Mouse (Mus musculus): Measurements from ENCODE around the gene 4921504E06Rik. TPM values are rescaled to one million over a fixed set of nuclear protein-coding genes. Genes with fewer than 3 reads are reported as not detected.

The 4921504E06Rik gene
- total and polyA plus RNA-seq, 2 experiments = not detected

DNA sequence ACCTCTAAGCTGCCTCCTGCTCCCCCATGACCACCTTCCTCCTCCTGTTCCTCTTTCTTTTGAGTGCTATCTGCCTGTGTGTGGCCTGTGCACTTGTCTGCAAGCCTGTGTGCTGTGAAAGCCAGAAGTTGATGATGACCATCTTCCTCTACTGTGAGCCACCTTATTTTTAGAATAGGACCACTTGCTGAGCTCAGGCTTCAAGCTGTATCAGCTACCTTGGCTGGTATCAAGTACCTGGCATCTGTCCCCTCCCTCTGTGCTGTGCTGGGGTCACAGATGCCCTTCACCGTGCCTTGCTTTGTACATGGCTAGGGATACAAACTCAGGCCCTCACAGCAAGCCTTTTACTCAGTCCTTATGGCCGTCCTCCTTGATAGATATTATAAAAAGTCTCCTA lies 2.3 kb downstream of the 4921504E06Rik start:
- Histone ChIP-seq H3K27me3 (ENCODE audit: control insufficient read depth, insufficient read depth, low read length) (no peaks in the 10 kb centered on the region), H3K9ac (ENCODE audit: low read depth, low read length) (no peak overlapping the region), H3K79me2 (ENCODE audit: control insufficient read depth, insufficient read depth, low read length) (no peaks in the 10 kb centered on the region), H3K4me3 (ENCODE audit: insufficient read depth, low read depth, low read length) (no peak overlapping the region), H3K36me3 (ENCODE audit: control insufficient read depth, insufficient read depth, low read length) (no peaks in the 10 kb centered on the region), H3K4me1 (ENCODE audit: control insufficient read depth, insufficient read depth, low read length) (no peaks in the 10 kb centered on the region), H3K27ac (replicated peaks; ENCODE audit: insufficient read depth, low read depth, low read length) (no peak overlapping the region)
- DNase-seq (ENCODE audit: extremely low read depth, low read depth, low spot score) = no peak
- 89% methylated on average over 2 of the region's 2 CpGs for WGBS
- TF ChIP-seq CTCF (IDR thresholded peaks at IDR 0.05; ENCODE audit: low read depth, low read length) (no peak), POLR2A (IDR thresholded peaks at IDR 0.05; ENCODE audit: extremely low read depth, insufficient read depth, low read length) (no peak)

- TF ChIP-seq CTCF (IDR thresholded peaks at IDR 0.05; ENCODE audit: low read depth, low read length) (no peak), POLR2A (IDR thresholded peaks at IDR 0.05; ENCODE audit: extremely low read depth, insufficient read depth, low read length) (no peak)
- DNase-seq (ENCODE audit: extremely low read depth, low read depth, low spot score) = no peak
- Histone ChIP-seq H3K9ac (ENCODE audit: low read depth, low read length) (no peak overlapping the region), H3K79me2 (ENCODE audit: control insufficient read depth, insufficient read depth, low read length) (no peaks in the 10 kb centered on the region), H3K36me3 (ENCODE audit: control insufficient read depth, insufficient read depth, low read length) (no peaks in the 10 kb centered on the region), H3K27me3 (ENCODE audit: control insufficient read depth, insufficient read depth, low read length) (no peaks in the 10 kb centered on the region), H3K4me1 (ENCODE audit: control insufficient read depth, insufficient read depth, low read length) (no peaks in the 10 kb centered on the region), H3K27ac (replicated peaks; ENCODE audit: insufficient read depth, low read depth, low read length) (no peak overlapping the region), H3K4me3 (ENCODE audit: insufficient read depth, low read depth, low read length) (no peak overlapping the region)
- 63% methylated on average over 1 of the region's 1 CpGs for WGBS
These were observed 12.8 kb downstream of the 4921504E06Rik start for GRCm38 (mm10) chr2:19540906-19541305.

DNA sequence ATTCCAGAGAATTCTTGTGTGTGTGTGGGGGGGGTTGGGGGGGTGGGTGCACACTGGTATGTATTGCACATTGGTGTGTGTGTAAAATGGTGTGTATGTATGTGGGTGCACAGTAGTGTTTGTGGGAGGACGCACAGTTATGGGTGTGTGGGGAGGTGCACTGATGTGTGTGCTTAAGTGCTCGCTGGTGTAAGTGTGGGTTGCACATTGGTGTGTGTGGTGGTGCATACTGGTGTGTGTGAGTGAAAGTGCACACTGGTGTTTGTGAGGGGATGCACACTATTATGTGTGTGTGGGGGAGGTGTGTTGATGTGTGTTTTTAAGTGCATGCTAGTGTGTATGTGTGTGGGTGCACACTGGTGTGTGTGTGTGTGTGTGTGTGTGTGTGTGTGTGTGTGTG lies 24.3 kb downstream of the 4921504E06Rik start:
- Histone ChIP-seq H3K27me3 (ENCODE audit: control insufficient read depth, insufficient read depth, low read length) (no peaks in the 10 kb centered on the region), H3K4me3 (ENCODE audit: insufficient read depth, low read depth, low read length) (no peak overlapping the region), H3K9ac (ENCODE audit: low read depth, low read length) (no peak overlapping the region), H3K4me1 (ENCODE audit: control insufficient read depth, insufficient read depth, low read length) (no peaks in the 10 kb centered on the region), H3K27ac (replicated peaks; ENCODE audit: insufficient read depth, low read depth, low read length) (no peak overlapping the region), H3K79me2 (ENCODE audit: control insufficient read depth, insufficient read depth, low read length) (no peaks in the 10 kb centered on the region), H3K36me3 (ENCODE audit: control insufficient read depth, insufficient read depth, low read length) (no peaks in the 10 kb centered on the region)
- DNase-seq (ENCODE audit: extremely low read depth, low read depth, low spot score) = no peak
- 85% methylated on average over 2 of the region's 2 CpGs for WGBS
- TF ChIP-seq CTCF (IDR thresholded peaks at IDR 0.05; ENCODE audit: low read depth, low read length) (no peak), POLR2A (IDR thresholded peaks at IDR 0.05; ENCODE audit: extremely low read depth, insufficient read depth, low read length) (no peak)

DNA sequence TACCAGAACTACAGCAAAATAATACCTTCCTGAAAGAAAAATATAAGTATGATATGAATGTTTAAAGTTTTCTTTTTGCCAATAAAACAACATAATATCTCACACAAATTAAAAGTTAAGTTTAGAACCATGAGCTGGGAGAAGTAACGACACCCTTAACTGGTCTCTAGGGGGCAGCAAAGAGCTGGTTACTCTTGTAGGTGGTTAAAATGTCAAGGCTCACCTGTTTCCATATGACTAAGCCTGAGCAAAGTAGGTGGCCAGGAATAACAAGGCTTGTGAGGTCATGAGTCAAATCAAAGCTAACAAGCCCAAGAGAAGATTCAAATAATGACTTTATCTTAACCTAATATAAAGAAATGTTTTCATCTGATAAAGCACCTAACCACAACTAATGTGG lies 24.9 kb downstream of the 4921504E06Rik start:
- Histone ChIP-seq H3K27ac (replicated peaks; ENCODE audit: insufficient read depth, low read depth, low read length) (no peak overlapping the region), H3K4me1 (ENCODE audit: control insufficient read depth, insufficient read depth, low read length) (0 out of 2 replicates have a peak, but pooled peaks cover 2% of the 10 kb centered on the region), H3K4me3 (ENCODE audit: insufficient read depth, low read depth, low read length) (no peak overlapping the region), H3K36me3 (ENCODE audit: control insufficient read depth, insufficient read depth, low read length) (no peaks in the 10 kb centered on the region), H3K79me2 (ENCODE audit: control insufficient read depth, insufficient read depth, low read length) (no peaks in the 10 kb centered on the region), H3K27me3 (ENCODE audit: control insufficient read depth, insufficient read depth, low read length) (no peaks in the 10 kb centered on the region), H3K9ac (ENCODE audit: low read depth, low read length) (no peak overlapping the region)
- TF ChIP-seq CTCF (IDR thresholded peaks at IDR 0.05; ENCODE audit: low read depth, low read length) = peak; percentile 45
- no peak for TF ChIP-seq POLR2A (IDR thresholded peaks at IDR 0.05; ENCODE audit: extremely low read depth, insufficient read depth, low read length)
- 2% methylated on average over 1 of the region's 1 CpGs for WGBS
- peak; percentile 75 for DNase-seq (ENCODE audit: extremely low read depth, low read depth, low spot score)

DNA sequence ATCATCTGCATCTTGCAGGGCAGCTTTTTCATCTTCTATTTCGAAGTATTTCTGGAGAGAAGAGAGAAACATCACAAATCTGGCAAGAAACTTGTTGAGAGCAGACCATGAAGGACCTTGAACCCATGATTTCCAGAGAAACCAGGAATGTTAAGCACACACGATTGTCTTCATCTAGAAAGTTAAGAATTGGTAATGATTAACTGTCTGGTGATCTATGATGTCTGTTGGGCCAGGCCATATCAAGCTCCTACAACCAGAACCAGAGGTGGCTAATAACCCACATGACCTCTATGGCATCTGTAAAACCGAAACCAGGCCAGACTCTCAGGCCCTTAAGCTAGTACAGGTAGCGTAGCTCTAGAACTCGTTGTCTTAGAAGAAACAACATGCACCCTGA lies 29.6 kb downstream of the 4921504E06Rik start:
- TF ChIP-seq POLR2A (IDR thresholded peaks at IDR 0.05; ENCODE audit: extremely low read depth, insufficient read depth, low read length) (no peak), CTCF (IDR thresholded peaks at IDR 0.05; ENCODE audit: low read depth, low read length) (no peak)
- DNase-seq (ENCODE audit: extremely low read depth, low read depth, low spot score) = peak; percentile 98
- H3K27ac ChIP-seq (replicated peaks; ENCODE audit: insufficient read depth, low read depth, low read length) = no peak overlapping the region
- no peaks in the 10 kb centered on the region for H3K27me3 ChIP-seq (ENCODE audit: control insufficient read depth, insufficient read depth, low read length)
- WGBS = 38% methylated on average over 5 of the region's 5 CpGs
- H3K4me3 ChIP-seq (ENCODE audit: insufficient read depth, low read depth, low read length) = no peak overlapping the region
- H3K9ac ChIP-seq (ENCODE audit: low read depth, low read length) = no peak overlapping the region
- H3K79me2 ChIP-seq (ENCODE audit: control insufficient read depth, insufficient read depth, low read length) = no peaks in the 10 kb centered on the region
- H3K4me1 ChIP-seq (ENCODE audit: control insufficient read depth, insufficient read depth, low read length) = peaks cover 4% of the 10 kb centered on the region; the same call in 1 of the 2 replicates
- H3K36me3 ChIP-seq (ENCODE audit: control insufficient read depth, insufficient read depth, low read length) = no peaks in the 10 kb centered on the region

- Histone ChIP-seq H3K79me2 (ENCODE audit: control insufficient read depth, insufficient read depth, low read length) (no peaks in the 10 kb centered on the region), H3K4me1 (ENCODE audit: control insufficient read depth, insufficient read depth, low read length) (peaks cover 4% of the 10 kb centered on the region; the same call in 1 of the 2 replicates), H3K27me3 (ENCODE audit: control insufficient read depth, insufficient read depth, low read length) (0 out of 2 replicates have a peak, but pooled peaks cover 2% of the 10 kb centered on the region), H3K27ac (replicated peaks; ENCODE audit: insufficient read depth, low read depth, low read length) (no peak overlapping the region), H3K36me3 (ENCODE audit: control insufficient read depth, insufficient read depth, low read length) (no peaks in the 10 kb centered on the region), H3K9ac (ENCODE audit: low read depth, low read length) (no peak overlapping the region), H3K4me3 (ENCODE audit: insufficient read depth, low read depth, low read length) (no peak overlapping the region)
- WGBS = 28% methylated on average over 7 of the region's 7 CpGs
- no peak for DNase-seq (ENCODE audit: extremely low read depth, low read depth, low spot score)
- no peak for TF ChIP-seq POLR2A (IDR thresholded peaks at IDR 0.05; ENCODE audit: extremely low read depth, insufficient read depth, low read length)
- TF ChIP-seq CTCF (IDR thresholded peaks at IDR 0.05; ENCODE audit: low read depth, low read length) = no peak
These were observed 32.1 kb downstream of the 4921504E06Rik start for GRCm38 (mm10) chr2:19521662-19522061.
